Mouse (Mus musculus) cortical plate, adult 2 months (tissue): ENCODE results near the gene Zfp93.

Experiments
- CTCF ChIP-seq: fragments of 200-500 bp; IDR thresholded peaks from 2 replicates; pipeline ENCODE4 v1.5.1; 2011; ENCODE audit warnings: mild to moderate bottlenecking, control low read depth, low read length; ENCODE audit not compliant: insufficient read depth; ENCODE audit errors: extremely low read depth
- POLR2A ChIP-seq: fragments of 200-500 bp; IDR thresholded peaks from 2 replicates; pipeline ENCODE4 v1.6.1; 2011; ENCODE audit warnings: mild to moderate bottlenecking, low read length, control low read depth; ENCODE audit not compliant: insufficient read depth; ENCODE audit errors: extremely low read depth

GRCm38 (mm10) chr7:24286916-24287315 is 16.7 kb downstream of the Zfp93 start:
- TF ChIP-seq POLR2A, result no peak
- TF ChIP-seq CTCF, result no peak
